Mouse (Mus musculus) CH12.LX (cell line): ENCODE measurements around the gene Hip1r. TPM values are rescaled to one million over a fixed set of nuclear protein-coding genes. Genes with fewer than 3 reads are reported as not detected.
A peak's percentile ranks its signal among the peaks of the same experiment; 100 is the strongest.

Experiments used
- DNase-seq: peaks from one replicate; pipeline ENCODE4 v3.0.0-alpha.2; 2013; ENCODE audit errors: extremely low read depth
- H3K27ac ChIP-seq: 2 replicates; pipeline ENCODE4 v1.5.1; 2012; ENCODE audit warnings: low read depth, mild to moderate bottlenecking, control low read depth, moderate library complexity; ENCODE audit not compliant: insufficient read depth
- H3K27me3 ChIP-seq: replicated peaks from 2 replicates; pipeline ENCODE3; 2012; ENCODE audit warnings: inconsistent platforms
- H3K36me3 ChIP-seq, 2 experiments: replicated peaks in 1 of 2; 2 replicates each; pipeline versions ENCODE3 to v1.6.1; 2012; ENCODE audit warnings: inconsistent platforms in 1 of 2, low read length in 1 of 2, mild to moderate bottlenecking in 1 of 2, mixed read lengths in 1 of 2, moderate library complexity in 1 of 2; ENCODE audit not compliant: control insufficient read depth in 1 of 2, insufficient read depth in 1 of 2
- H3K4me1 ChIP-seq, 2 experiments: 2 replicates each; pipeline ENCODE4 v1.6.1; 2012; ENCODE audit warnings: inconsistent platforms in 1 of 2, moderate library complexity in 1 of 2; ENCODE audit not compliant: insufficient read depth in 2 of 2, control insufficient read depth in 1 of 2
- H3K4me2 ChIP-seq: 2 replicates; pipeline ENCODE4 v1.6.1; 2012; ENCODE audit warnings: low read depth, mild to moderate bottlenecking, control low read depth; ENCODE audit not compliant: poor library complexity, insufficient read depth, severe bottlenecking
- H3K4me3 ChIP-seq, 3 experiments: fragments of 150-350 bp in 1 of 3; sonication (generic) in 1 of 3; replicated peaks in 1 of 3; 2 replicates each; pipeline versions ENCODE3 to v1.5.1; 2011 to 2012; ENCODE audit warnings: low read depth in 2 of 3, low read length in 2 of 3, mild to moderate bottlenecking in 2 of 3, moderate library complexity in 2 of 3, control low read depth in 1 of 3, improper control_type of control experiment in 1 of 3, inconsistent platforms in 1 of 3, mixed read lengths in 1 of 3; ENCODE audit not compliant: poor library complexity in 1 of 3
- H3K79me2 ChIP-seq: replicated peaks from 2 replicates; pipeline ENCODE4 v1.6.1; 2012; ENCODE audit warnings: mild to moderate bottlenecking, moderate library complexity; ENCODE audit not compliant: control insufficient read depth, poor library complexity, insufficient read depth, severe bottlenecking; ENCODE audit errors: extremely low read depth
- H3K9ac ChIP-seq: 2 replicates; pipeline ENCODE4 v1.6.1; 2012; ENCODE audit warnings: low read depth, mild to moderate bottlenecking, control low read depth, moderate library complexity; ENCODE audit not compliant: insufficient read depth
- H3K9me3 ChIP-seq: replicated peaks from 2 replicates; pipeline ENCODE3; 2012; ENCODE audit warnings: low read length, inconsistent platforms, mixed read lengths
- BHLHE40 ChIP-seq: IDR thresholded peaks from 2 replicates; pipeline ENCODE4 v1.6.1; 2011; ENCODE audit warnings: mild to moderate bottlenecking, low read depth, low read length, improper control_type of control experiment
- CHD1 ChIP-seq: IDR thresholded peaks from 2 replicates; pipeline ENCODE4 v1.6.1; 2012; ENCODE audit warnings: low read depth, low read length, improper control_type of control experiment, inconsistent platforms
- CHD2 ChIP-seq: IDR thresholded peaks from 2 replicates; pipeline ENCODE4 v1.6.1; 2011; ENCODE audit warnings: low read length, improper control_type of control experiment
- CTCF ChIP-seq, 2 experiments: IDR thresholded peaks in 1 of 2; conservative IDR thresholded peaks in 1 of 2; 2 replicates each; pipeline ENCODE4 v1.5.1; 2011 to 2012; ENCODE audit warnings: low read depth in 2 of 2, low read length in 2 of 2, improper control_type of control experiment in 1 of 2, inconsistent platforms in 1 of 2, mild to moderate bottlenecking in 1 of 2, moderate library complexity in 1 of 2
- E2F4 ChIP-seq: IDR thresholded peaks from 2 replicates; pipeline ENCODE4 v1.6.1; 2011; ENCODE audit warnings: low read depth, low read length, improper control_type of control experiment; ENCODE audit not compliant: insufficient replicate concordance
- ELF1 ChIP-seq: IDR thresholded peaks from 2 replicates; pipeline ENCODE4 v1.6.1; 2014; ENCODE audit warnings: low read depth, mild to moderate bottlenecking, inconsistent platforms, low read length, improper control_type of control experiment
- EP300 ChIP-seq: IDR thresholded peaks from 2 replicates; pipeline ENCODE4 v1.6.1; 2011; ENCODE audit warnings: low read length, improper control_type of control experiment
- ETS1 ChIP-seq: conservative IDR thresholded peaks from 2 replicates; pipeline ENCODE4 v1.6.1; 2012; ENCODE audit warnings: low read depth, mild to moderate bottlenecking, inconsistent platforms, low read length, improper control_type of control experiment, moderate library complexity
- GABPA ChIP-seq: IDR thresholded peaks from 2 replicates; pipeline ENCODE4 v1.6.1; 2012; ENCODE audit warnings: low read depth, low read length, improper control_type of control experiment, inconsistent platforms; ENCODE audit not compliant: insufficient replicate concordance
- HCFC1 ChIP-seq: IDR thresholded peaks from 2 replicates; pipeline ENCODE4 v1.6.1; 2012; ENCODE audit warnings: low read depth, mild to moderate bottlenecking, inconsistent platforms, low read length, improper control_type of control experiment
- IRF4 ChIP-seq: IDR thresholded peaks from 2 replicates; pipeline ENCODE4 v1.6.1; 2014; ENCODE audit warnings: low read depth, mild to moderate bottlenecking, inconsistent platforms, low read length, improper control_type of control experiment
- JUN ChIP-seq: IDR thresholded peaks from 2 replicates; pipeline ENCODE4 v1.6.1; 2011; ENCODE audit warnings: low read depth, mild to moderate bottlenecking, low read length, improper control_type of control experiment, moderate library complexity; ENCODE audit not compliant: insufficient read depth
- JUND ChIP-seq: conservative IDR thresholded peaks from 2 replicates; pipeline ENCODE4 v1.6.1; 2011; ENCODE audit warnings: low read depth, low read length, improper control_type of control experiment
- KAT2A ChIP-seq: IDR thresholded peaks from 2 replicates; pipeline ENCODE4 v1.6.1; 2012; ENCODE audit warnings: low read length, improper control_type of control experiment, inconsistent platforms; ENCODE audit not compliant: insufficient replicate concordance
- MAFK ChIP-seq: IDR thresholded peaks from 2 replicates; pipeline ENCODE4 v1.6.1; 2011; ENCODE audit warnings: low read length, improper control_type of control experiment; ENCODE audit not compliant: insufficient replicate concordance
- MAX ChIP-seq: IDR thresholded peaks from 2 replicates; pipeline ENCODE4 v1.6.1; 2011; ENCODE audit warnings: low read length, improper control_type of control experiment
- MAZ ChIP-seq: IDR thresholded peaks from 2 replicates; pipeline ENCODE4 v1.6.1; 2012; ENCODE audit warnings: low read depth, mild to moderate bottlenecking, inconsistent platforms, low read length, improper control_type of control experiment, moderate library complexity
- MEF2A ChIP-seq: IDR thresholded peaks from 2 replicates; pipeline ENCODE4 v1.6.1; 2014; ENCODE audit warnings: low read depth, mild to moderate bottlenecking, inconsistent platforms, low read length, improper control_type of control experiment, borderline replicate concordance
- MXI1 ChIP-seq: IDR thresholded peaks from 2 replicates; pipeline ENCODE4 v1.6.1; 2011; ENCODE audit warnings: mild to moderate bottlenecking, low read depth, low read length, improper control_type of control experiment
- MYC ChIP-seq: IDR thresholded peaks from 2 replicates; pipeline ENCODE4 v1.6.1; 2011; ENCODE audit warnings: low read depth, mild to moderate bottlenecking, improper control_type of control experiment, low read length
- NELFE ChIP-seq: IDR thresholded peaks from 2 replicates; pipeline ENCODE4 v1.6.1; 2011; ENCODE audit warnings: low read depth, low read length, improper control_type of control experiment
- NRF1 ChIP-seq: IDR thresholded peaks from 2 replicates; pipeline ENCODE4 v1.6.1; 2014; ENCODE audit warnings: low read depth, mild to moderate bottlenecking, inconsistent platforms, low read length, improper control_type of control experiment, moderate library complexity
- PAX5 ChIP-seq: IDR thresholded peaks from 2 replicates; pipeline ENCODE4 v1.6.1; 2012; ENCODE audit warnings: low read length, inconsistent platforms, mixed read lengths
- POLR2A ChIP-seq: IDR thresholded peaks from 2 replicates; pipeline ENCODE4 v1.6.1; 2011; ENCODE audit warnings: low read depth, mild to moderate bottlenecking, improper control_type of control experiment, low read length
- POLR2AphosphoS2 ChIP-seq: IDR thresholded peaks from 2 replicates; pipeline ENCODE4 v1.6.1; 2011; ENCODE audit warnings: low read depth, low read length, improper control_type of control experiment
- RAD21 ChIP-seq: IDR thresholded peaks from 2 replicates; pipeline ENCODE4 v1.6.1; 2011; ENCODE audit warnings: low read depth, mild to moderate bottlenecking, low read length, improper control_type of control experiment, moderate library complexity
- RCOR1 ChIP-seq: conservative IDR thresholded peaks from 2 replicates; pipeline ENCODE4 v1.6.1; 2012; ENCODE audit warnings: low read depth, mild to moderate bottlenecking, inconsistent platforms, low read length, improper control_type of control experiment
- SIN3A ChIP-seq: IDR thresholded peaks from 2 replicates; pipeline ENCODE4 v1.6.1; 2012; ENCODE audit warnings: low read length, improper control_type of control experiment, inconsistent platforms
- SMC3 ChIP-seq: IDR thresholded peaks from 2 replicates; pipeline ENCODE4 v1.6.1; 2011; ENCODE audit warnings: low read depth, low read length, improper control_type of control experiment
- TBP ChIP-seq: conservative IDR thresholded peaks from 2 replicates; pipeline ENCODE4 v1.6.1; 2011; ENCODE audit warnings: low read depth, low read length, improper control_type of control experiment
- TCF12 ChIP-seq: IDR thresholded peaks from 2 replicates; pipeline ENCODE4 v1.6.1; 2014; ENCODE audit warnings: low read depth, mild to moderate bottlenecking, inconsistent platforms, low read length, improper control_type of control experiment
- UBTF ChIP-seq: IDR thresholded peaks from 2 replicates; pipeline ENCODE4 v1.6.1; 2012; ENCODE audit warnings: low read depth, mild to moderate bottlenecking, inconsistent platforms, low read length, improper control_type of control experiment, moderate library complexity
- USF1 ChIP-seq: IDR thresholded peaks from 2 replicates; pipeline ENCODE4 v1.6.1; 2014; ENCODE audit warnings: low read depth, mild to moderate bottlenecking, inconsistent platforms, low read length, improper control_type of control experiment
- USF2 ChIP-seq: conservative IDR thresholded peaks from 2 replicates; pipeline ENCODE4 v1.6.1; 2011; ENCODE audit warnings: low read depth, low read length, improper control_type of control experiment
- ZC3H11A ChIP-seq: IDR thresholded peaks from 2 replicates; pipeline ENCODE4 v1.6.1; 2012; ENCODE audit warnings: low read depth, mild to moderate bottlenecking, inconsistent platforms, low read length, improper control_type of control experiment
- ZKSCAN1 ChIP-seq: IDR thresholded peaks from 2 replicates; pipeline ENCODE4 v1.6.1; 2012; ENCODE audit warnings: low read depth, inconsistent platforms, low read length, improper control_type of control experiment, borderline replicate concordance
- ZMIZ1 ChIP-seq: IDR thresholded peaks from 2 replicates; pipeline ENCODE4 v1.6.1; 2012; ENCODE audit warnings: low read depth, mild to moderate bottlenecking, inconsistent platforms, low read length, improper control_type of control experiment
- ZNF384 ChIP-seq: IDR thresholded peaks from 2 replicates; pipeline ENCODE4 v1.6.1; 2012; ENCODE audit warnings: low read depth, low read length, improper control_type of control experiment, inconsistent platforms
- dilution Hi-C: fragments of 300-500 bp; cut with MboI; formaldehyde crosslinking; loops from 2 replicates; pipeline ENCODE4 v1.14.3; 2020; ENCODE audit warnings: low sequenced_read_pairs; ENCODE audit not compliant: extremely low pct_unique_long_range_greater_than_20kb, extremely low pct_ligation_motif_present
- in situ Hi-C: fragments of 300-500 bp; cut with MboI; formaldehyde crosslinking; loops from 3 replicates; pipeline ENCODE4 v1.14.3; 2019; ENCODE audit warnings: low sequenced_read_pairs, low pct_ligation_motif_present, low pct_unique_long_range_greater_than_20kb, mixed read lengths
- polyA plus RNA-seq: library from polyadenylated mRNA; unstranded; fragments of >175 nt; gene quantifications from 2 replicates; pipeline ENCODE4 v1.2.1, GENCODE M21; 2012; ENCODE audit warnings: low read depth; ENCODE audit not compliant: insufficient read length
- total RNA-seq, 2 experiments: library from RNA; depleted of rRNA; stranded (reverse); fragments of 300-350 nt in 1 of 2; fragments of >200 nt in 1 of 2; gene quantifications; 2 replicates each; pipeline ENCODE4 v1.2.3; 2012 to 2014

The Hip1r gene
- total and polyA plus RNA-seq, 3 experiments, result 26.1 to 49.8 (median 44.7) TPM

DNA sequence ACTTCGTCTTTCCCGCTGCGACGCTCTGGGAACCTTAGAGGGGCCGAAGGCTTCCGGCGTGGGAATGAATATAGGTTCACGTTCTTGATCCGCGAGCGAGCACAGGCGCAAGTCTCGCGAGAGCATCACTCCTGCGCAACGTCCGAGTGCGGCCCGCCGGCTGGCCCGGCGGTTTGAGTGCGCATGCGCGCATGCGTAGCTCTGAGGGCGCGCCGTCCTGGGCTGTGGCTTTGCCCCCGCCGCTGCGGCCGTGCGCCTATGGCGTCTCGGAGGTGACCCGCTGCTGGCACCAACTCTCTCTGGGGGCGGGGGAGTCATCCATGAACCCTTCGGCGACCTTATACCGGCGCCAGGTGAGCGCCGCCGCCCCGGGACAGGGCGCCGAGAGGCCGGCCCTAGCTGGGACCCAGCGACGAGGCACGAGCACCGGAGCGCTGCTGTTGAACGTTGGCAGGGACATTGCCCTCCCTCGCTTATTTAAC is 42.9 kb upstream of the Hip1r start, which contains the start of gene Ccdc62:
TSS of gene Ccdc62 (plus strand) at position 172 of the 482 bp plus-strand sequence.
- in situ Hi-C loops, result no loop called here
- Histone ChIP-seq H3K4me1 (peaks cover 2 to 11% of the 10 kb centered on the region in 2 experiments; a peak in 2 of 4 replicates), H3K4me3 (peak within 1 kb of the TSS; percentile 76 to 85 (median 77)), H3K27ac (peak within 1 kb of the TSS; percentile 23; the same call in 1 of the 2 replicates), H3K9ac (peak within 1 kb of the TSS; percentile 86), H3K9me3 (peaks cover 2% of the 10 kb centered on the region), H3K4me2 (peak within 1 kb of the TSS; percentile 64), H3K27me3 (no peaks in the 10 kb centered on the region), H3K36me3 (peaks cover 27 to 41% of the 10 kb centered on the region in 2 experiments), H3K79me2 (peaks cover 2% of the 10 kb centered on the region; the same call in 1 of the 2 replicates)
- peak; percentile 94 for DNase-seq
- dilution Hi-C loops, result no loop called here
- TF ChIP-seq CTCF (conservative IDR thresholded peaks at IDR 0.05 in 1 of 2, IDR thresholded peaks at IDR 0.05 in 1 of 2; ENCODE audit: low read depth in 2 of 2, low read length in 2 of 2) (no peak), CHD1 (0 out of 2 replicates have a peak, but pooled peaks have one; percentile 49), MEF2A (peak; percentile 71), ZKSCAN1 (no peak), UBTF (peak; percentile 72; the same call in 1 of the 2 replicates), ZC3H11A (no peak), JUN (no peak), MAX (peak; percentile 89), USF1 (no peak), NELFE (peak; percentile 97), JUND (no peak), E2F4 (no peak), CHD2 (peak; percentile 99), EP300 (no peak), MYC (0 out of 2 replicates have a peak, but pooled peaks have one; percentile 63), USF2 (no peak), POLR2AphosphoS2 (peak; percentile 98), BHLHE40 (peak; percentile 69; the same call in 1 of the 2 replicates), ZMIZ1 (peak; percentile 97), SMC3 (no peak), RCOR1 (no peak), ZNF384 (no peak), HCFC1 (peak; percentile 76), RAD21 (no peak), PAX5 (no peak), MXI1 (peak; percentile 84; the same call in 1 of the 2 replicates), TBP (0 out of 2 replicates have a peak, but pooled peaks have one; percentile 49), SIN3A (peak; percentile 75), ETS1 (peak; percentile 41; the same call in 1 of the 2 replicates), KAT2A (0 out of 2 replicates have a peak, but pooled peaks have one; percentile 51), TCF12 (peak; percentile 92), NRF1 (peak; percentile 95), POLR2A (peak; percentile 96), MAZ (peak; percentile 81), ELF1 (peak; percentile 66), IRF4 (peak; percentile 63; the same call in 1 of the 2 replicates), GABPA (no peak), MAFK (no peak)
